Mouse (Mus musculus) C2C12 (cell line): ENCODE data around the gene Hoga1.

ENCODE experiments used
- CEBPB ChIP-seq: IDR thresholded peaks from one replicate; pipeline ENCODE4 v1.6.1; 2011; ENCODE audit warnings: low read depth, mild to moderate bottlenecking, control low read depth, moderate library complexity
- CTCF ChIP-seq: IDR thresholded peaks from one replicate; pipeline ENCODE4 v1.5.1; 2011; ENCODE audit not compliant: control insufficient read depth, insufficient read depth, insufficient read length
- FOSL1 ChIP-seq: IDR thresholded peaks from one replicate; pipeline ENCODE4 v1.8.0; 2011; ENCODE audit warnings: mild to moderate bottlenecking, low read length; ENCODE audit not compliant: poor library complexity, insufficient read depth, severe bottlenecking
- MAX ChIP-seq: IDR thresholded peaks from one replicate; pipeline ENCODE4 v1.6.1; 2011; ENCODE audit warnings: mild to moderate bottlenecking, control low read depth
- MYOD1 ChIP-seq: IDR thresholded peaks from one replicate; pipeline ENCODE4 v1.6.1; 2011; ENCODE audit warnings: low read depth; ENCODE audit not compliant: control insufficient read depth, insufficient read length
- MYOG ChIP-seq: IDR thresholded peaks from one replicate; pipeline ENCODE4 v1.6.1; 2011; ENCODE audit not compliant: control insufficient read depth, insufficient read length; ENCODE audit errors: extremely low read depth
- USF1 ChIP-seq: IDR thresholded peaks from one replicate; pipeline ENCODE4 v1.6.1; 2011; ENCODE audit warnings: low read depth, mild to moderate bottlenecking, control low read depth, moderate library complexity

DNA sequence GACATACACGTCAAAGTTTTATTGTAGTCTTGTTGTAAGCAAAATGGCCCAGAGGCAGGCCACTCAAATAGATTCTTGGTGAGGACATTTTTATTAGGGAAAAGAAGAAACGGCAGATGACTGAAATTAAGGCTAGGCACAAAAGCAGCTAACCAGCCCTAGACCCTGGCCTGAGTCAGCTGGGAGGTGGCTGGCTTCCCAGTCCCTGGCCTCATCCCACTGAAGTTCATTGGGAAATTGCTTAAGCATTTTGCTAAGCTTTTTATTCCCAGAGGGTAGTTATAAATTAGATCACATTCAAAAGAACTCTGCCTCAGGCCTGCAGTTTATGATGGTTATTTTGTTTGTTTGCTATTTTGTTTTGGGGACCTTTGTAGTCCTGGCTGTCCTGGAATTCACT is 10.5 kb downstream of the Hoga1 start:
- no peak for TF ChIP-seq CTCF
- TF ChIP-seq MAX: no peak
- TF ChIP-seq MYOD1: no peak
- no peak for TF ChIP-seq USF1
- no peak for TF ChIP-seq CEBPB
- TF ChIP-seq FOSL1: no peak
- TF ChIP-seq MYOG: no peak
